ENCODE assay signal across 8 mouse cellular contexts in the genomic region with DNA sequence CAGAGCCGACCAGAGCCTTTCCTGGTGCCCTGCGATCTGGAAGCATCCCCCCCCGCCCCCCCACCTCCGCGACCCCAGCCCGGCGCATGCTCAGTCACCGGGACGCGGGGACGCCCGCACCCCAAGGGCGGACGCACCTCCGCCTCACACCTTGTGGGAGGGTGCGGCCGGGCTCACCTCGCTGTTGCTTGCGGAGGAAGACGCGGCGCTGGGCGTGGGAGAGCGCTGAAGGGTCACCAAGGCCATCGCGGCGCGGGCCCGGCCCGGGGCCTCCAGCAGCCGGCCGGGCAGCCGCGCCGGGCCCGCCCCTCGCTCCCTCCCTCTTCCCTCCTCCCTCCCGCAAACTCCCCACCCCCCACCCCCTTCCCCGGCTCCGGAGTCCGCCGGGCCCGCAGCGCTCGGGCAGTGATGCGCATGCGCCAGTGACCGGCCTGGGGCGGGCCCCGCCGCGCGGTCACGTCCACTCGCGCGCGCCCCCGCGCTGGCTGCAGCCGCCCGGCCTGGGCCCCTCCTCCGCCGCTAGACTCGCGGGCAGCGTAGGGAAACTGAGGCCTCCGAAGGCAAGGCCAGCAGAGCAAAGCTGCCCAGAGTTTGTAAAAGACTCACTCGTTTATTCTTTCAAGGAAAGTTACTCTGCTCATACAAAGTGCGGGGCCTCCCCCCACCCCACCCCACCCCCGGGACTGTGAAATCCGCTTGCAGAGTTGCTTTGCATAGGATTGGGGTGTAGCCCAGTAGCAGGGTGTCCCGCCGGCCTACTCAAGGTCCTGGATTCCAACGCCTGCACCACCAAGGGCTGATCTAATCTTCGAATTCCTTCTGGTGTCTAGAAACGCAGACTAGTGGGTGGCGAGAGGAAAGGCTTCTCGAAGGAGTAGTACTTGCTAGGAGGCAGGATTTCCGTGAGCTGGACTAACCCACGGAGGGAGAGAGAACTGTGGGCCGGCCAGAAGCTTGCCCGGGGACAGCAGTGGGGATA. TPM values are rescaled to one million over a fixed set of nuclear protein-coding genes. Genes with fewer than 3 reads are reported as not detected.
DNase-seq lines count a peak whose midpoint lies in the region; ATAC-seq and TF ChIP-seq lines count a peak whose summit lies in the region.

TSS of gene Ssh1 (minus strand) at position 408 of the 979 bp plus-strand sequence.

- H3K4me2 ChIP-seq in kidney, embryonic 15.5 days: peak within 1 kb of the TSS; percentile 77
- H3K4me2 ChIP-seq in liver, embryonic 11.5 days: peak within 1 kb of the TSS; percentile 96

- H3K36me3 ChIP-seq in heart, embryonic 10.5 days: peaks cover 9% of the 10 kb centered on the region
- H3K36me3 ChIP-seq in kidney, embryonic 15.5 days: peaks cover 6% of the 10 kb centered on the region
- no peaks in the 10 kb centered on the region for H3K36me3 ChIP-seq in liver, embryonic 11.5 days (ENCODE audit: control insufficient read depth, insufficient read depth, low read length)
- H3K36me3 ChIP-seq in splenic B cell, adult 2 months (ENCODE audit: control insufficient read depth, insufficient read depth, low read length, poor library complexity, severe bottlenecking): peaks cover 2% of the 10 kb centered on the region; the same call in 1 of the 2 replicates

- peak; percentile 74 for TF ChIP-seq POLR2A in embryonic fibroblast, embryonic 13.5 days (IDR thresholded peaks at IDR 0.05; ENCODE audit: low read depth, low read length)

- peak within 1 kb of the TSS; percentile 97 for H3K27ac ChIP-seq in embryonic fibroblast, embryonic 13.5 days (ENCODE audit: insufficient read depth, low read length)
- peak within 1 kb of the TSS; percentile 99 for H3K27ac ChIP-seq in heart, embryonic 10.5 days
- H3K27ac ChIP-seq in kidney, embryonic 15.5 days: peak within 1 kb of the TSS; percentile 92
- peak within 1 kb of the TSS; percentile 95 for H3K27ac ChIP-seq in liver, embryonic 11.5 days (ENCODE audit: low read depth, low read length)

- peak; percentile 78 for DNase-seq in 3T3-L1 (ENCODE audit: low read depth, low spot score)
- peak; percentile 94 to 97 for DNase-seq in adrenal gland, postnatal 36 days
- peak; percentile 92 for DNase-seq in heart, embryonic 10.5 days (ENCODE audit: low spot score)
- peak; percentile 83 for DNase-seq in liver, embryonic 11.5 days (ENCODE audit: low spot score)
- DNase-seq in naive thymus-derived CD4-positive, alpha-beta T cell, adult 2 months (ENCODE audit: low read depth): peak; percentile 69
- DNase-seq in splenic B cell, adult 2 months (ENCODE audit: low read depth, low spot score): peak; percentile 82

- H3K4me3 ChIP-seq in embryonic fibroblast, embryonic 13.5 days (ENCODE audit: insufficient read depth, low read length): peak within 1 kb of the TSS; percentile 69
- peak within 1 kb of the TSS; percentile 80 for H3K4me3 ChIP-seq in heart, embryonic 10.5 days
- peak within 1 kb of the TSS; percentile 88 for H3K4me3 ChIP-seq in kidney, embryonic 15.5 days (replicated peaks)
- H3K4me3 ChIP-seq in liver, embryonic 11.5 days (ENCODE audit: low read depth, low read length): peak within 1 kb of the TSS; percentile 85

- H3K4me1 ChIP-seq in embryonic fibroblast, embryonic 13.5 days (ENCODE audit: control insufficient read depth, insufficient read depth, low read length): peaks cover 23% of the 10 kb centered on the region
- H3K4me1 ChIP-seq in heart, embryonic 10.5 days: peaks cover 57% of the 10 kb centered on the region
- peaks cover 44% of the 10 kb centered on the region for H3K4me1 ChIP-seq in kidney, embryonic 15.5 days
- peaks cover 34% of the 10 kb centered on the region for H3K4me1 ChIP-seq in liver, embryonic 11.5 days (replicated peaks; ENCODE audit: control insufficient read depth, insufficient read depth, low read length)

- under 1% methylated on average over 80 of the region's 83 CpGs for WGBS in heart, embryonic 10.5 days
- 1% methylated on average over 64 of the region's 83 CpGs for WGBS in kidney, embryonic 15.5 days
- 1% methylated on average over 81 of the region's 83 CpGs for WGBS in liver, embryonic 11.5 days

- no peak for TF ChIP-seq CTCF in embryonic fibroblast, embryonic 13.5 days (IDR thresholded peaks at IDR 0.05; ENCODE audit: borderline replicate concordance, insufficient read depth, low read length)

- ATAC-seq in kidney, embryonic 15.5 days (replicated peaks; ENCODE audit: low FRiP score): peak; percentile 87
- ATAC-seq in liver, embryonic 11.5 days (replicated peaks; ENCODE audit: low FRiP score): peak; percentile 81

- peak within 1 kb of the TSS; percentile 81 for H3K9ac ChIP-seq in kidney, embryonic 15.5 days
- peak within 1 kb of the TSS; percentile 86 for H3K9ac ChIP-seq in liver, embryonic 11.5 days (ENCODE audit: low read depth, low read length)

- no peaks in the 10 kb centered on the region for H3K27me3 ChIP-seq in heart, embryonic 10.5 days (ENCODE audit: insufficient read depth, poor library complexity, severe bottlenecking)
- H3K27me3 ChIP-seq in kidney, embryonic 15.5 days: no peaks in the 10 kb centered on the region
- no peaks in the 10 kb centered on the region for H3K27me3 ChIP-seq in liver, embryonic 11.5 days (replicated peaks; ENCODE audit: control insufficient read depth, insufficient read depth, low read length)
- 0 out of 2 replicates have a peak, but pooled peaks cover 2% of the 10 kb centered on the region for H3K27me3 ChIP-seq in splenic B cell, adult 2 months (ENCODE audit: control insufficient read depth, insufficient read depth, low read length, poor library complexity, severe bottlenecking)

- no peaks in the 10 kb centered on the region for H3K9me3 ChIP-seq in heart, embryonic 10.5 days
- H3K9me3 ChIP-seq in kidney, embryonic 15.5 days (replicated peaks): no peaks in the 10 kb centered on the region
- no peaks in the 10 kb centered on the region for H3K9me3 ChIP-seq in liver, embryonic 11.5 days (ENCODE audit: control insufficient read depth, low read length)

RNA-seq across cellular contexts. Expression of gene Ssh1, which starts in this region (rescaled TPM):
- total RNA-seq in adrenal gland, postnatal 36 days (2021): 10 to 100 TPM; 16.5 to 18.8 TPM
- polyA plus RNA-seq in embryonic fibroblast, embryonic 13.5 days (2011; ENCODE audit: insufficient read length, low read depth, missing spikeins): 21.0 and 22.9 TPM in 2 replicates
- polyA plus RNA-seq in heart, embryonic 10.5 days (2016; fragmentation: Nextera tagmentation; extraction: Ambion mirVana): 16.7 and 18.3 TPM in 2 replicates
- polyA plus RNA-seq in kidney, embryonic 15.5 days (2015; fragmentation: Nextera tagmentation; extraction: Ambion mirVana): 14.7 and 18.3 TPM in 2 replicates
- polyA plus RNA-seq in liver, embryonic 11.5 days (2014; fragmentation: Nextera tagmentation; extraction: Ambion mirVana): 16.2 and 17.8 TPM in 2 replicates

Comparison
In these comparisons a context has a peak if more than half of its experiments do, and no peak if none do; other contexts are left out.
1. Peak in every context shown above with its lines: DNase-seq, ATAC-seq, H3K4me3 ChIP-seq and H3K27ac ChIP-seq.